Mouse (Mus musculus) spleen, adult 2 months (tissue): ENCODE data around the gene Wipf1.

Source experiments
- CTCF ChIP-seq: fragments of 200-500 bp; IDR thresholded peaks from 2 replicates; pipeline ENCODE4 v1.5.1; 2011; ENCODE audit warnings: mild to moderate bottlenecking, inconsistent platforms; ENCODE audit not compliant: insufficient read depth, insufficient read length, insufficient replicate concordance; ENCODE audit errors: extremely low read depth
- POLR2A ChIP-seq: fragments of 200-500 bp; IDR thresholded peaks from 2 replicates; pipeline ENCODE4 v1.6.1; 2011; ENCODE audit warnings: low read depth, low read length, inconsistent platforms

- TF ChIP-seq CTCF, result no peak
- no peak for TF ChIP-seq POLR2A
Measured at GRCm38 (mm10) chr2:73552926-73553325, 23.4 kb upstream of the Wipf1 start.
